In genomic region chr4:154854676-154855345, GRCm38 (mm10) we compare ENCODE assay signal across 10 mouse cellular contexts. TPM values are rescaled to one million over a fixed set of nuclear protein-coding genes. Genes with fewer than 3 reads are reported as not detected.
DNase-seq lines count a peak whose midpoint lies in the region; ATAC-seq lines count a peak whose summit lies in the region.
"Had no signal": no experiment of that assay in that cellular context is flagged by ENCODE, and none has a peak within 500 bp of the region (broad histone marks: within the 10 kb centered on the region; RNA-seq: fewer than 3 reads in every experiment).

No protein-coding gene starts in this region.

- no peaks in the 10 kb centered on the region for H3K36me3 ChIP-seq in neural tube, embryonic 11.5 days (ENCODE audit: control insufficient read depth, insufficient read depth, low read length)
- H3K36me3 ChIP-seq in limb, embryonic 13.5 days, result no peaks in the 10 kb centered on the region

- peak overlapping the region; percentile 45 for H3K4me3 ChIP-seq in neural tube, embryonic 11.5 days (ENCODE audit: low read depth, low read length)
- no peak overlapping the region for H3K4me3 ChIP-seq in limb, embryonic 13.5 days

- no peaks in the 10 kb centered on the region for H3K9me3 ChIP-seq in neural tube, embryonic 11.5 days (ENCODE audit: control insufficient read depth, low read length)
- no peaks in the 10 kb centered on the region for H3K9me3 ChIP-seq in limb, embryonic 13.5 days

- 62% methylated on average over 12 of the region's 12 CpGs for WGBS in neural tube, embryonic 11.5 days
- 63% methylated on average over 12 of the region's 12 CpGs for WGBS in limb, embryonic 13.5 days

- ATAC-seq in neural tube, embryonic 11.5 days (ENCODE audit: insufficient read depth, low FRiP score, low TSS enrichment), result no peak
- ATAC-seq in limb, embryonic 13.5 days (ENCODE audit: low FRiP score, low read depth), result no peak
- ATAC-seq in frontal cortex, adult (ENCODE audit: low TSS enrichment), result no peak
- ATAC-seq in monocyte, adult 5-6 weeks (replicated peaks; ENCODE audit: insufficient number of reproducible peaks, low FRiP score, low TSS enrichment, poor library complexity, severe bottlenecking), result no peak

- peak overlapping the region; percentile 84; the same call in 1 of the 2 replicates for H3K4me2 ChIP-seq in neural tube, embryonic 11.5 days (ENCODE audit: low read depth)
- H3K4me2 ChIP-seq in limb, embryonic 13.5 days (replicated peaks), result 0 out of 2 replicates have a peak overlapping the region, but pooled peaks have one; percentile 89

- H3K4me1 ChIP-seq in neural tube, embryonic 11.5 days (ENCODE audit: control insufficient read depth, insufficient read depth, low read length), result no peaks in the 10 kb centered on the region
- peaks cover 16% of the 10 kb centered on the region for H3K4me1 ChIP-seq in limb, embryonic 13.5 days

- DNase-seq in cerebellum, adult 11 months, result peak; percentile 22
- no peak for DNase-seq in cerebellum, postnatal 4 days (ENCODE audit: low spot score in 2 of 2)
- no peak for DNase-seq in neural tube, embryonic 11.5 days (ENCODE audit: low spot score)
- DNase-seq in neural tube, embryonic 10.5 days (ENCODE audit: extremely low spot score, low spot score), result no peak
- no peak for DNase-seq in Muller cell, postnatal 12 days (ENCODE audit: inconsistent ontology term)
- DNase-seq: kidney, adult 18-20 months had no signal

- peaks cover 16% of the 10 kb centered on the region for H3K27me3 ChIP-seq in neural tube, embryonic 11.5 days (ENCODE audit: control insufficient read depth, insufficient read depth, low read length)
- H3K27me3 ChIP-seq in limb, embryonic 13.5 days, result peaks cover 55% of the 10 kb centered on the region

- H3K27ac ChIP-seq in neural tube, embryonic 11.5 days (ENCODE audit: low read depth, low read length), result no peak overlapping the region
- no peak overlapping the region for H3K27ac ChIP-seq in limb, embryonic 13.5 days

- H3K9ac ChIP-seq in neural tube, embryonic 11.5 days (ENCODE audit: low read length), result no peak overlapping the region
- H3K9ac ChIP-seq in limb, embryonic 13.5 days, result no peak overlapping the region

RNA-seq across cellular contexts. Expression of gene Mmel1, which starts 14.6 kb away (rescaled TPM):
- polyA plus RNA-seq in neural tube, embryonic 11.5 days (2014; fragmentation: Nextera tagmentation; extraction: Ambion mirVana), result 0.50 and 0.72 TPM in 2 replicates
- 0.05 and 0.23 TPM in 2 replicates for polyA plus RNA-seq in limb, embryonic 13.5 days (2015; fragmentation: Nextera tagmentation; extraction: Ambion mirVana)
- total RNA-seq in monocyte, adult 5-6 weeks (2017), result 0.29 to 0.39 TPM in 2 of 3 replicates, not detected in the other
- total RNA-seq: gastrocnemius, adult 8-10 months had no signal

RNA-seq across cellular contexts. Expression of gene Ttc34, which starts 17.6 kb away (rescaled TPM):
- polyA plus RNA-seq in neural tube, embryonic 11.5 days (2014; fragmentation: Nextera tagmentation; extraction: Ambion mirVana), result 0.38 and 0.39 TPM in 2 replicates
- polyA plus RNA-seq in limb, embryonic 13.5 days (2015; fragmentation: Nextera tagmentation; extraction: Ambion mirVana), result 0.27 and 0.32 TPM in 2 replicates
- not detected in 3 replicates for total RNA-seq in monocyte, adult 5-6 weeks (2017)
- total RNA-seq: gastrocnemius, adult 8-10 months had no signal

RNA-seq across cellular contexts. Expression of gene Fam213b, which starts 44.1 kb away (rescaled TPM):
- 40.2 and 42.1 TPM in 2 replicates for polyA plus RNA-seq in neural tube, embryonic 11.5 days (2014; fragmentation: Nextera tagmentation; extraction: Ambion mirVana)
- polyA plus RNA-seq in limb, embryonic 13.5 days (2015; fragmentation: Nextera tagmentation; extraction: Ambion mirVana), result 44.3 and 45.1 TPM in 2 replicates
- 3.1 to 3.5 TPM (median 3.3 TPM) in 3 replicates for total RNA-seq in monocyte, adult 5-6 weeks (2017)
